Mouse (Mus musculus): ENCODE measurements at regions not wholly inside any gene's neighbourhood (a gene's known extent, or its start where the extent isn't known, plus 50 kb on each side); places are given as distances from the start of the nearest gene placed in this dataset.

DNA sequence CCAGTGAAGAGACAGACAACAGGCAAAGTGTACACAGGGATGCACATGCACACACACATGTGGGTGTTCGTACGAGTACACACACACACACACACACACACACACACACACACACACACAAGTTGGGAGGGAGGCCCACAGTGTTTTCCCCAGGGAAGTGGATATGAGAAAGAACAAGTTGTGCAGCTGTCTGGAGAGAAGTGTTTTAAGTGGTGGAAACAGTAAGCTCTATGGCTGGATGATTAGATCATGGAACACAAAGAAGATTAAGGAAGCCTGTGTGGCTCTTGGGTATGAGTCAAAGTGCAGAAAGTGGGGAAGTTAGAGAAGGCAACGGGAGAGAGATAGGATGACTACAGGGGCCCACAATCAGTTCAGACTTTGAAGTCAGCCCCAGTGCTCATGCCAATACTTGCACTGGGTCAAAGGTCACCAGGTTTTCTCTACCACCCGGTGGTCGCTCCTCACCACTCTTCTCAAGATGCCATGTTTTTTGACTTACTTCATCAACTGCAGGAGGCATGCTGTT, 85.1 kb upstream of the Bmper start:
- no peak for ATAC-seq (replicated peaks in 1 of 2; ENCODE audit: insufficient read depth in 1 of 2, low FRiP score in 2 of 2, low TSS enrichment in 1 of 2, low read depth in 1 of 2, poor library complexity in 2 of 2, severe bottlenecking in 2 of 2)

GRCm38 (mm10) chr9:23139580-23140162, 83.2 kb upstream of the Bmper start:
- ATAC-seq (replicated peaks in 1 of 2; ENCODE audit: insufficient read depth in 1 of 2, low FRiP score in 2 of 2, low TSS enrichment in 1 of 2, low read depth in 1 of 2, poor library complexity in 2 of 2, severe bottlenecking in 2 of 2), result no peak

DNA sequence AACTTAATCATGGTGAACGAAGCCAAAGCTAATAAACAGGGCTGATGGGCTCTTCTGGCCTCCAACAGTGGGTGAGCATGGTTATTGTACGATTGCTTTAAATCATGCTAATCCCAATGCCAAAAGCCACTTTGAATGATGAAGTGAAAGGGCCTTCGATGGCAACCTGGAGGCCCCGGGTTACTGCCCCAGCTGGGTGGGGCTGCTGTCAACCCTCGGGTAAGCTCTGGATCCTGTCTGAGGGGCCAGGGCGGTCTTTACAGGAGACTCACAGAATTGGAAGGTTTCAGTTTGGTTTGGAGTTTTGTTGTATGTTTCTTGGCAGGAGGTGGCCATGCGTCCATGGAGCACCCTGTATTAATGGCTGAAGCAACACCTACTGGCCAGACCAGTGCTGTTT, 78.6 kb upstream of the Bmper start:
- no peak for ATAC-seq (replicated peaks in 1 of 2; ENCODE audit: insufficient read depth in 1 of 2, low FRiP score in 2 of 2, low TSS enrichment in 1 of 2, low read depth in 1 of 2, poor library complexity in 2 of 2, severe bottlenecking in 2 of 2)

DNA sequence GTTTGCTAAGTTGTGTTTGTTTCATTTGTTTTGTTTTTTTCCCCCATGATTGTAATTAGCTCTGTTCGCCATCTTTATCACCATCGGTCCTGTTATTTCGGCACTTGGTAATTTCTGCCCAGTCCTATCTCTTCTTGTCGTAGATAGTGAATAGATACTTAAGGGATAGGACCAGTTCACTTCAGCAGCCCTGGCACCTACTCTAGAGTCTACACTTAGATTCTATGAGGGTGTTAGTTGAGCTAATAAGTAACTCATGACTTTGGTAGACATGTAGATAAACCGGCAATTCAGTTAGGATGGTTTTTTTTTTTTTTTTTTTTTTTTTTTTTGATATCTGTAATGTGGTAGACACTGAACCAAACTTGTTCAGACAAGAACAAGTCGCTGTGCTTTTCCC, 72.5 kb upstream of the Bmper start:
- no peak for ATAC-seq (replicated peaks in 1 of 2; ENCODE audit: insufficient read depth in 1 of 2, low FRiP score in 2 of 2, low TSS enrichment in 1 of 2, low read depth in 1 of 2, poor library complexity in 2 of 2, severe bottlenecking in 2 of 2)

- ATAC-seq (replicated peaks in 1 of 2; ENCODE audit: insufficient read depth in 1 of 2, low FRiP score in 2 of 2, low TSS enrichment in 1 of 2, low read depth in 1 of 2, poor library complexity in 2 of 2, severe bottlenecking in 2 of 2), result no peak
Measured at GRCm38 (mm10) chr9:23150874-23151273, 72.0 kb upstream of the Bmper start.

DNA sequence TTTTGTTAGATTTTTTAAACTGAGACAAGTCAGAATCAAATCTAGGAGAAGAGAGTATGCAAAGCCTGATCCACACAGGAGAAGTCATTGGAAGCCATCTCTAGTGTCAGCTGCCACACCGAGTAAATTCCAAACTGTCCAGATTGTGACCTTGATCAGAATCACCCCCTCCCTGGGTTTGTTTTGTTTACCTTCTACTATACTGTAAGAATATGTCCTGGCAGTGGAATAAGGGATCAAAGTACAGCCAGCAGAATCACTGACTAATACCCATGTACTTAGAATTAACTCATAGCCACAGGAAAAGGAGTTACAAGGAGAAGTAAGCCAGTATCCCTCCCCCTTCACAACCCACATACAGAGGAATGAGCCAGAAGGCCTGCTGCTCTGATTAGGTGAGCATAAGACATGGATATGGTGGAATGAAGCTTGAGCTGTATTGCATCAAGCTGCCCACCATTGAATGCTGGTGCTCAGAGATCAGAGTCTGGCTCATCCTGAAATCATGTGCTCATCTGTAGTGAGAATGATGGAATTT, 70.9 kb upstream of the Bmper start:
- ATAC-seq (replicated peaks in 1 of 2; ENCODE audit: insufficient read depth in 1 of 2, low FRiP score in 2 of 2, low TSS enrichment in 1 of 2, low read depth in 1 of 2, poor library complexity in 2 of 2, severe bottlenecking in 2 of 2), result no peak

- ATAC-seq (replicated peaks in 1 of 2; ENCODE audit: insufficient read depth in 1 of 2, low FRiP score in 2 of 2, low TSS enrichment in 1 of 2, low read depth in 1 of 2, poor library complexity in 2 of 2, severe bottlenecking in 2 of 2), result no peak
Measured at GRCm38 (mm10) chr9:23156820-23157570, 65.9 kb upstream of the Bmper start.

GRCm38 (mm10) chr9:23158499-23158898, 64.4 kb upstream of the Bmper start:
- ATAC-seq (replicated peaks in 1 of 2; ENCODE audit: insufficient read depth in 1 of 2, low FRiP score in 2 of 2, low TSS enrichment in 1 of 2, low read depth in 1 of 2, poor library complexity in 2 of 2, severe bottlenecking in 2 of 2), result no peak

DNA sequence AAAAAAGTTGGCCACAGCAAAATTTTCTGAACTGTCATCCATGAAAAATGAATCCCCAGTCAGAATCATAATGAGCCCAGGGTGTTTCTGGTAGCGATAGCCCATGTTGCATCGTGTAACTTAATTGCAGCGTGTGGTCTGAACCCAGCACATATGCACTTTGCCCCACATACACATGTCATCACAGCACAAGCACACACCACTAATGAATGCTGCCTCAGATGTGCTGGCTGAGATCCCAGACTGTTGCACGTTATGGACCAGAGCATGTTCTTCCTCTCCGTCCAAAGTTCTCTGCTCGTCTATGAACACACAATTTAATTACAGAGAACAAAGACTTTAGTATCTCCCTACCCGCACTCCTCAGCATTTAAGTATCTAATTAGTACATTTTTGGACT, 61.5 kb upstream of the Bmper start:
- ATAC-seq (replicated peaks in 1 of 2; ENCODE audit: insufficient read depth in 1 of 2, low FRiP score in 2 of 2, low TSS enrichment in 1 of 2, low read depth in 1 of 2, poor library complexity in 2 of 2, severe bottlenecking in 2 of 2), result no peak

GRCm38 (mm10) chr9:23167056-23167591, 55.8 kb upstream of the Bmper start:
- no peak for ATAC-seq (replicated peaks in 1 of 2; ENCODE audit: insufficient read depth in 1 of 2, low FRiP score in 2 of 2, low TSS enrichment in 1 of 2, low read depth in 1 of 2, poor library complexity in 2 of 2, severe bottlenecking in 2 of 2)

DNA sequence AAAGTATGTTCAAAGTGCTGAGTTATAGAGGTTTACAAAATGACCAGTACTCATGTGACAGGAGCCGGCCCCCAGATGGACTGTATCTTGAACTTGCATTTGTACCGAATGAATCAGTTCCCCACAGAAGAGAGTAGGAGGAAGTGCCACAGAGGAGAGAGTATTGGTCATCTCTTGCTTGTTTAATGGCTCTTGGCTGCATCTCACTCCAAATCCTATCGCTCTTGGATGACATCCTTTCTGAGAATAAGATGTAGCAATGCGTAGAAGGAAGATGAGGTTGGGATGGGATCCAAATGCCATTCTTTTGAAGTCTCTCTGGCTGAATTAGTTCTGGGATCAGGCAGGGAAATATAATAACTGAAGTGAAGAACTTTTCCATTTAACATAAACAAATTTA, 55.2 kb upstream of the Bmper start:
- ATAC-seq (replicated peaks in 1 of 2; ENCODE audit: insufficient read depth in 1 of 2, low FRiP score in 2 of 2, low TSS enrichment in 1 of 2, low read depth in 1 of 2, poor library complexity in 2 of 2, severe bottlenecking in 2 of 2), result no peak

DNA sequence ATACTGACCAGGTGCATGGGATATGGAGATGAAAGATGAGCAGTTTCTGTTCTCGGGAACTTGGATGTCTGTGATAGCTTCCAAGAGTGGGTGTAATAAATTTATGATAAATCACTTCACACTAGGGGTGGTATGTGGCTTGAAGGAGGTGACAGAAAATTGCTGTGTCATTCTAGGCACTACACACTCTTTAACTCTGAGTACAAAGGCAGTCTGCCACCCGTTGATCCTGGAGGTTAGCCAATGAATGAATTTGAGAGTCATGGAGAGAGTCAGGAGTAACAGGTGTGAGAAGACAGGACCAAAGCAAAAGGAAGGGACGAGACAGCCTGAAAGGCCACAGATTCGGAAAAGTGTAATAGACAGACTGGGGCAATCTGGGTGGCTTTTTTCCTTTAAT, 54.7 kb upstream of the Bmper start:
- ATAC-seq (replicated peaks in 1 of 2; ENCODE audit: insufficient read depth in 1 of 2, low FRiP score in 2 of 2, low TSS enrichment in 1 of 2, low read depth in 1 of 2, poor library complexity in 2 of 2, severe bottlenecking in 2 of 2), result peak; percentile 74 to 75

DNA sequence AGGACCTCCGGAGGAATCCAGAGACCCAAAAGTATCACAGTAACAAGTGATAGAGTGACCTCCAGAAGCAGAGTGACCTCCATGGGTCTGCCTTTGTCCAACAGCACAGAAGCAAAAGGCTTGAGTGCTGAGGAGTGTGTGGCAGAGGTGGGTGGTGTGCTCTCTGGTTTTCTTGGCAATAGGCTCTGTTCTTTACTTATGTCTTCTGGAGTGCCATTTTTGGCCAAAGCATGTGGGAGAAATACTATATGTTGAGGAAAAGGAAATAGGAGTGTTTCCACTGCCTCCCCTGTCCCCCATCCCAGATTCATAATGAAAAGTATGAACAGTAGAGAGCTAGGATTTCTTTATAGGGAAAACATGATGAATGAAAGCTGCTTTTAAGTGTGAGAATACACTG, 51.5 kb upstream of the Bmper start:
- no peak for ATAC-seq (replicated peaks in 1 of 2; ENCODE audit: insufficient read depth in 1 of 2, low FRiP score in 2 of 2, low TSS enrichment in 1 of 2, low read depth in 1 of 2, poor library complexity in 2 of 2, severe bottlenecking in 2 of 2)
